Mouse (Mus musculus): ENCODE measurements around the gene Eif6. TPM values are rescaled to one million over a fixed set of nuclear protein-coding genes. Genes with fewer than 3 reads are reported as not detected.

Eif6 gene
- polyA plus RNA-seq (2015; fragmentation: Nextera tagmentation; extraction: Ambion mirVana), result 279 and 287 TPM in 2 replicates

DNA sequence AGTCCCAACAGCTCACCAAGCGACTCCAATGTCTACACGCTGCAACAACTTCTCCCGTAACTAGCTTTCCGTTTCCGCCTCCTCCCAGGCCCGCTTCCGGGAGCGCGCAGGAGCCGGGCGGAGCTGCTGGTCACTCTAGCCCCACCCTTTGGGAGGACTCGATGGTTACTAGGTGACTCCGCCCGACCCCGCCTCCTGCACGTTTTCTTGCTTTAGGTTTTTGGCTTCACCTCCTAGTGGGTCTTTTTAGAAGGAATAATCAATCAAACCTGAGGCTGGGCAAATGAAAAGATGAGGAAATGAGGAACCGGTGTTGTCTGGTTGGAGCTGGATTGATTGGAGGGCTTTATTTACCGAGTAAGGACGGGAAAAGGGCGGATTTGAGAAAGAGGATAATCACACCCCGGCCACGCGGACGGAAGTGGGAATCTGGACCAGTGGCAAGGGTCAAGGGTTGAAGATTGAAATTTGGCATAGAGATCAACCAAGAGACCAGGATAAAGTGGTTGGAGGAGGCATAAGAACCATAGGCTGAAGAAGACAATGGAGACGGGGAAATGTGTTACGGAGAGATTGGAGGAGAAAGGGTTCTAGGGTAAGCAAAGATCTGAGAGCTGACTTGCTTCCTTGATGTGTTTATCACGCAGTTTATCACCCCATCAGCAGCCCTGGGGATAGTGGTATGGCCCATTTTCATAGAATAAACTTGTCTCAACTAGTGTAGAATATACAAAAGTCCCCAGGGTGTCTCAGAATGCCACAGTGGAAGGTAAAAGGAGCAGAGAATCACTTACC, at the start of gene Eif6:
TSS of gene Eif6 (minus strand) at position 296 of the 795 bp plus-strand sequence.
- peak; percentile 95 for ATAC-seq
- no peaks in the 10 kb centered on the region for H3K9me3 ChIP-seq (ENCODE audit: control insufficient read depth, low read length)
- no peaks in the 10 kb centered on the region for H3K27me3 ChIP-seq (replicated peaks; ENCODE audit: control insufficient read depth, insufficient read depth, low read length)
- H3K4me3 ChIP-seq (ENCODE audit: low read length), result peak within 1 kb of the TSS; percentile 77
- peaks cover 9% of the 10 kb centered on the region for H3K36me3 ChIP-seq (ENCODE audit: control insufficient read depth, insufficient read depth, low read length)
- peak within 1 kb of the TSS; percentile 91 for H3K27ac ChIP-seq (ENCODE audit: low read length)
- 2% methylated on average over 27 of the region's 27 CpGs for WGBS
- H3K9ac ChIP-seq (ENCODE audit: low read depth, low read length), result peak within 1 kb of the TSS; percentile 84
- peak within 1 kb of the TSS; percentile 71 for H3K4me2 ChIP-seq (ENCODE audit: low read depth, low read length)
- H3K4me1 ChIP-seq (ENCODE audit: control insufficient read depth, insufficient read depth, low read length), result peaks cover 16% of the 10 kb centered on the region

DNA sequence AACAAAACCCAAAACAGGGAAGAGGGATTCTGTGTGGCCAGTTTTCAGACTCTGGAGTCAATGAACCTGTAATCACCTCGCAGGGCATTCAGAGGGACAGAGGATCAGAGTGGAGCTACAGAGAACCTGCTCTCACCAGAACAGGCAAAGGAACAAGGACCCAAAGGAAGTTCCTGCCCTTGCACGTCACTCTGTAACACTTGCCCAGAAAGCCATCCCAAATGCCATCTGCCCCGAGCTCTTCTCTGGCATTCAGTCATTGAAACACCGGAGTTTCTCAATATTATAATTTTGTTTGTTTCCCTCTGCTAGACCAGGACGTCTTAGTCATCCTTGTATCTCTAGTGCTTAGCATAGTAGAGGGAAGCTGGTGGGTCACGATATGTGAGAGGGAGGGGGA, 46.9 kb upstream of the Eif6 start:
- H3K36me3 ChIP-seq (ENCODE audit: control insufficient read depth, insufficient read depth, low read length), result peaks cover 5% of the 10 kb centered on the region; the same call in 1 of the 2 replicates
- H3K27ac ChIP-seq (ENCODE audit: low read length), result peak overlapping the region; percentile 19; the same call in 1 of the 2 replicates
- H3K27me3 ChIP-seq (replicated peaks; ENCODE audit: control insufficient read depth, insufficient read depth, low read length), result no peaks in the 10 kb centered on the region
- H3K4me1 ChIP-seq (ENCODE audit: control insufficient read depth, insufficient read depth, low read length), result peaks cover 17% of the 10 kb centered on the region
- no peak overlapping the region for H3K9ac ChIP-seq (ENCODE audit: low read depth, low read length)
- WGBS, result 75% methylated on average over 6 of the region's 6 CpGs
- no peak for ATAC-seq
- no peaks in the 10 kb centered on the region for H3K9me3 ChIP-seq (ENCODE audit: control insufficient read depth, low read length)
- no peak overlapping the region for H3K4me3 ChIP-seq (ENCODE audit: low read length)
- no peak overlapping the region for H3K4me2 ChIP-seq (ENCODE audit: low read depth, low read length)

DNA sequence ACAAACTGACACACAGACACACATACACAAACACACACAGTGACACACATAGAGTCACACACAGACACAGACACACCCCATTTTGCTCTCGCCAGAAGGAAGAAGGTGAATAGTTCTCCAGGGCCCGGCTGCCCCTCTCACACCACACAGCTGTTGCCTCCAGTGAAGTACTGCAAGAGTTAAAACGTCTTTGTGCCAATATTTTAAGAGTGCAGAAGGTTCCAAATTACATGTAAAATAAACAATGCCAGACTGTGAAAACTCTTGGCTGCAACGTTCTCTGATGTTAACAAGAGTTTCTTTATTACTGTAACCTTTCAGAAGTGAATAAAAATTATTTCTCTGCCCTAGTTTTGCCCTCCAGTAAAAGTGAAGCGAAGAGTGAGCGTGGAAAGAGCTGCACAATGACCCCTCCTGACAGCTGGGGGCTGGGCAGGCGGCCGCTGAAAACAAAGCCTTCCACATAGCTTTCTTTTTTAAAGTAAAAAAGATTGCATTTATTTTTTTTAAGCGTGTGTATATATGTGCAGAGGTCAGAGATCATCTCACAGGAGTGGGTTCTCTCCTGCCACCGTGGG, 46.3 kb upstream of the Eif6 start:
- peak overlapping the region; percentile 19; the same call in 1 of the 2 replicates for H3K27ac ChIP-seq (ENCODE audit: low read length)
- H3K9me3 ChIP-seq (ENCODE audit: control insufficient read depth, low read length), result no peaks in the 10 kb centered on the region
- H3K36me3 ChIP-seq (ENCODE audit: control insufficient read depth, insufficient read depth, low read length), result peaks cover 5% of the 10 kb centered on the region; the same call in 1 of the 2 replicates
- 41% methylated on average over 10 of the region's 10 CpGs for WGBS
- H3K4me3 ChIP-seq (ENCODE audit: low read length), result no peak overlapping the region
- peaks cover 17% of the 10 kb centered on the region for H3K4me1 ChIP-seq (ENCODE audit: control insufficient read depth, insufficient read depth, low read length)
- H3K4me2 ChIP-seq (ENCODE audit: low read depth, low read length), result no peak overlapping the region
- H3K9ac ChIP-seq (ENCODE audit: low read depth, low read length), result no peak overlapping the region
- no peaks in the 10 kb centered on the region for H3K27me3 ChIP-seq (replicated peaks; ENCODE audit: control insufficient read depth, insufficient read depth, low read length)
- no peak for ATAC-seq

DNA sequence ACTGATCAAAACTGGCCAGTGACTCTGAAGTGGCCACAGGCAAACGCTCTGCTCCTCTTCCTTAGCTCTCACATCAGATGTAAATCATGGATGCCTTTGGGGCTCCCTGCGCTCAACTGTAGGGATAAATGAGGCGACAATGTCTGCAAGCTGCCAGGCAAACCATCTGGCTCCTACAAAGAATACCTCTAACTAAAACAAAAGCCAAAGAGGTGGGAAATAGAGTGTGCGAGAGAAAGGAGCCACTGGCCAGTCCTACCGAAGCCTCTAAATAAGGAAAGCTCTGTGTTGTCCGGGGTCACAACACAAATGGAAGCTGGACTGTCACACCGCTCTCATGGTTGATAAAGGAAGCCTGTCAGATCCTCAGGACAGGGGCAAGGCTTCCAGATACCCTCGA, 45.8 kb upstream of the Eif6 start:
- Histone ChIP-seq H3K4me3 (ENCODE audit: low read length) (no peak overlapping the region), H3K9me3 (ENCODE audit: control insufficient read depth, low read length) (no peaks in the 10 kb centered on the region), H3K27ac (ENCODE audit: low read length) (no peak overlapping the region), H3K4me2 (ENCODE audit: low read depth, low read length) (no peak overlapping the region), H3K9ac (ENCODE audit: low read depth, low read length) (no peak overlapping the region), H3K27me3 (replicated peaks; ENCODE audit: control insufficient read depth, insufficient read depth, low read length) (no peaks in the 10 kb centered on the region), H3K36me3 (ENCODE audit: control insufficient read depth, insufficient read depth, low read length) (peaks cover 5% of the 10 kb centered on the region; the same call in 1 of the 2 replicates), H3K4me1 (ENCODE audit: control insufficient read depth, insufficient read depth, low read length) (peaks cover 17% of the 10 kb centered on the region)
- ATAC-seq, result no peak
- WGBS, result 59% methylated on average over 8 of the region's 8 CpGs

DNA sequence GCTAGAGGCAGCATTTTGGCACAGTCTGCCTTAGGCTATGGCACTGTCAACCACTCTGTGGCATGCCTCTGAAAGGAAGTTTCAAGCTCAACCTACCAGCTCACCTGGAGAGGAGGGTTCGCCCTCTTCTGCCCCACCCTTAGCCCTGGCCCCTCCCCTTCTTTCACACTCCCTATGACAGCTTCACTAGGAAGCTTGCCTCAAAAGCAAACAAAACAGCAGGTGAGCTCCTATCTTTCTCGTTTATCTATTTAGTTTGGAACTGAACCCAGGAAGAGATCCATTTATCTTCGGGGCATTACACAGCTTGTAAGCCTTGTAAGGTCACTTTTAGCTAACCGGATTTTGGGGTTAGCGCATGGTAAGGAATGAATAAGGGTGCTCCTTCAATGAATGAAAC, 43.0 kb upstream of the Eif6 start:
- H3K4me2 ChIP-seq (ENCODE audit: low read depth, low read length), result no peak overlapping the region
- peaks cover 17% of the 10 kb centered on the region for H3K4me1 ChIP-seq (ENCODE audit: control insufficient read depth, insufficient read depth, low read length)
- no peaks in the 10 kb centered on the region for H3K9me3 ChIP-seq (ENCODE audit: control insufficient read depth, low read length)
- H3K27ac ChIP-seq (ENCODE audit: low read length), result no peak overlapping the region
- 50% methylated on average over 5 of the region's 5 CpGs for WGBS
- no peak overlapping the region for H3K9ac ChIP-seq (ENCODE audit: low read depth, low read length)
- no peak overlapping the region for H3K4me3 ChIP-seq (ENCODE audit: low read length)
- no peaks in the 10 kb centered on the region; the same call in 1 of the 2 replicates for H3K36me3 ChIP-seq (ENCODE audit: control insufficient read depth, insufficient read depth, low read length)
- ATAC-seq, result peak; percentile 93
- no peaks in the 10 kb centered on the region for H3K27me3 ChIP-seq (replicated peaks; ENCODE audit: control insufficient read depth, insufficient read depth, low read length)

DNA sequence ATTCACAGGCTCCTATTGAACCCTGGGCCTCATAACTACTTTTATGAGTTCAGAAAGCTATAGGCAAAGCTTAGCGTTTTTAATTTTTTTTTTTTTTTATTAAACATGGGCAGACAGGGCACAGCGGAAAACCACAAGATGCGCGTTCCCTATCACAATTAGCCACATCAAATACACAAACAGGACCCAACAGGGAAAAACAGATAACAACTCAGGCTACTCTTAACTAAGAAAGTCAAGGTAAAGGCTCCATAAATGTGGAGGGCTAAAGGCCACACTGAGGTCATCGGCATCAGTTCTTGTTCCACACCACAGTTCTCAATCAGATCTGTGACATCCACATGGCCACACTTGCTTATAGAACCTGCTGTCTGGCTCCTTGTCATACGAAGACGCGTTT, 41.6 kb upstream of the Eif6 start:
- no peaks in the 10 kb centered on the region; the same call in 1 of the 2 replicates for H3K36me3 ChIP-seq (ENCODE audit: control insufficient read depth, insufficient read depth, low read length)
- H3K27ac ChIP-seq (ENCODE audit: low read length), result no peak overlapping the region
- H3K4me1 ChIP-seq (ENCODE audit: control insufficient read depth, insufficient read depth, low read length), result peaks cover 16% of the 10 kb centered on the region
- no peak overlapping the region for H3K4me2 ChIP-seq (ENCODE audit: low read depth, low read length)
- no peak overlapping the region for H3K9ac ChIP-seq (ENCODE audit: low read depth, low read length)
- no peak for ATAC-seq
- no peak overlapping the region for H3K4me3 ChIP-seq (ENCODE audit: low read length)
- H3K27me3 ChIP-seq (replicated peaks; ENCODE audit: control insufficient read depth, insufficient read depth, low read length), result no peaks in the 10 kb centered on the region
- WGBS, result 93% methylated on average over 8 of the region's 8 CpGs
- no peaks in the 10 kb centered on the region for H3K9me3 ChIP-seq (ENCODE audit: control insufficient read depth, low read length)

DNA sequence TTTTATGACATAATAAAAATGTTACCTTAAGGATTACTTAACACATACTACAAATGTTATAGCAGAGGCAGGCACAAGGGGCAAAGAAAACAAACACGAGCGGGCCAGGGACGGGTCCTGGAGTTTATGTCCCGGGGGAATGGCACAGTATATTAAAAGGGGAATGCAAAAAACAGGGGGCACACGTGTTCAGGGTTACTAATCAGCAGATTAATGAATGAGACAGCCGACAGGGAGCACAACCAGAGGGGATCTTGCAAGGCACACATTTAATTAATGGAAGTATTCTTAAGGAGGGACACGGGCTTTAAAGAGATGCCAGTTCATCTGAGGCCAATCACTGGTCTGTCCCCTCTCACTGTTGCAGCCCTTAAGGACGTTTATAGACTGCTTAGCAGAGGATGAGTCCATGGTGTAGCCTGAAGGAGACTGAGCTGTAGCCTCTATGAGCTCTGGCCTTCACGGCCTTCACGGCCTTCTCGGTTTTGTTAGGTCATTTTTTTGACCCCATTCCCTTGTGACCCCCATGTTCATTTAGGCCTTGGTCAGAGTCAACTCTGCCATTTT, 36.7 kb upstream of the Eif6 start:
- Histone ChIP-seq H3K27ac (ENCODE audit: low read length) (no peak overlapping the region), H3K9me3 (ENCODE audit: control insufficient read depth, low read length) (no peaks in the 10 kb centered on the region), H3K4me2 (ENCODE audit: low read depth, low read length) (no peak overlapping the region), H3K36me3 (ENCODE audit: control insufficient read depth, insufficient read depth, low read length) (no peaks in the 10 kb centered on the region; the same call in 1 of the 2 replicates), H3K9ac (ENCODE audit: low read depth, low read length) (no peak overlapping the region), H3K4me3 (ENCODE audit: low read length) (no peak overlapping the region), H3K27me3 (replicated peaks; ENCODE audit: control insufficient read depth, insufficient read depth, low read length) (no peaks in the 10 kb centered on the region), H3K4me1 (ENCODE audit: control insufficient read depth, insufficient read depth, low read length) (peaks cover 7% of the 10 kb centered on the region)
- peak; percentile 31; the same call in 1 of the 2 replicates for ATAC-seq
- WGBS, result 47% methylated on average over 11 of the region's 11 CpGs

DNA sequence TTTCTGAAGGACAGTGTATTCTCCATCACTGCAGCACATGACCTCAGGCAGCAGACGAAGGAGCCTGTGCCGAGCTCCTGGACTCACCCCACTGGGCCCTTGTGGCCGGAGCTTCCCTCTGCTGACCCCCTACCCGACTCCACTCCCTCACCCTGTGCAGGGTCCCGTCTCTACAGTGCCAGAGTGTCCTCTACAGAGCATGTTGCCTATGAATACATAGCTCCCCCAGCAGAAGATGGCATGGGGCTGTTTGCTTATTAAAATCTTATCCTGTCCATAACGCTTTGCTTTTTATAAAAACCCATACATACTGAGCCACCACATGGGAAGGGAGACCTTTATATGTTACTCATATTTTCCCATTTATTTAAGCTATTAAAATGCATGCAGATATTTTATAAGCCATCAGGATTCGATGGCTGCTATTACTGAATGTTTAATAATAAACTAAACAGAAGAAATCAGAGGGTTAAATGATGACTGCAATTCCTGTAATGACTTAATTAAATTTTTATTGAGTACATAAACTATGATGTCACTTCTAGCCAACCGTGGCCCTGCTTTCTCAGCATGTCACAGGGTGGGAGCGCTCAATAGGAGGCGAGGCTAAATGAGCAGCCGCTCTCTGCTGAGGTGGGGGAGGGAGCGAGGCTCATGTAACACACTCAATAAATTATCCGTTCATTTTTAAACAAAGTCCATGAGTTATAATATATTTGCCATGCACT, 36.0 kb upstream of the Eif6 start:
- peaks cover 7% of the 10 kb centered on the region for H3K4me1 ChIP-seq (ENCODE audit: control insufficient read depth, insufficient read depth, low read length)
- H3K9ac ChIP-seq (ENCODE audit: low read depth, low read length), result no peak overlapping the region
- no peaks in the 10 kb centered on the region for H3K9me3 ChIP-seq (ENCODE audit: control insufficient read depth, low read length)
- H3K4me3 ChIP-seq (ENCODE audit: low read length), result no peak overlapping the region
- H3K4me2 ChIP-seq (ENCODE audit: low read depth, low read length), result no peak overlapping the region
- peak; percentile 62 for ATAC-seq
- WGBS, result 59% methylated on average over 13 of the region's 13 CpGs
- no peaks in the 10 kb centered on the region for H3K27me3 ChIP-seq (replicated peaks; ENCODE audit: control insufficient read depth, insufficient read depth, low read length)
- H3K27ac ChIP-seq (ENCODE audit: low read length), result no peak overlapping the region
- H3K36me3 ChIP-seq (ENCODE audit: control insufficient read depth, insufficient read depth, low read length), result no peaks in the 10 kb centered on the region

DNA sequence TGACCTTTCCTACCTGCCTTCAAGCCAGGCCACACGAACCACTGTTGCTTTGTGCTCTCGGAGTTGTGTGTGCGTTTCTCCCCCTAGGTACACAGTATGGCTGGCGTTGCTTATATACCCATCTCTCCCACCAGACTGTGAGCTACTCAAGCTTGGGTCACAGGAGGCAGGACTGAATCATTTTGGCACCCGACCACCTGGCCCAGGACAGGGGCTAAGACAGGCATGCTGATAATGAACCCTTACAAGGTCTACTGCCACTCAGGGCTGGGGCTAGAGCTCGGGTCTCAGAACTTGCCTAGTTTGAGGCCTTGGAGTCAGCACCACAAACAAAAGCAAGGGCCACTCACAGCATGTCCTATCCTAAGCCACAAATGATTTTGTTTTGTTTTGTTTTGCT, 34.9 kb upstream of the Eif6 start:
- WGBS, result 91% methylated on average over 6 of the region's 6 CpGs
- H3K36me3 ChIP-seq (ENCODE audit: control insufficient read depth, insufficient read depth, low read length), result no peaks in the 10 kb centered on the region
- H3K4me3 ChIP-seq (ENCODE audit: low read length), result no peak overlapping the region
- H3K4me1 ChIP-seq (ENCODE audit: control insufficient read depth, insufficient read depth, low read length), result peaks cover 7% of the 10 kb centered on the region
- H3K9me3 ChIP-seq (ENCODE audit: control insufficient read depth, low read length), result no peaks in the 10 kb centered on the region
- no peak overlapping the region for H3K9ac ChIP-seq (ENCODE audit: low read depth, low read length)
- H3K27me3 ChIP-seq (replicated peaks; ENCODE audit: control insufficient read depth, insufficient read depth, low read length), result no peaks in the 10 kb centered on the region
- no peak for ATAC-seq
- no peak overlapping the region for H3K4me2 ChIP-seq (ENCODE audit: low read depth, low read length)
- H3K27ac ChIP-seq (ENCODE audit: low read length), result no peak overlapping the region

All from intestine, embryonic 16.5 days (tissue).